Mouse (Mus musculus): ENCODE measurements at regions not wholly inside any gene's neighbourhood (a gene's known extent, or its start where the extent isn't known, plus 50 kb on each side); places are given as distances from the start of the nearest gene placed in this dataset.
A peak's percentile ranks its signal among the peaks of the same experiment; 100 is the strongest.

DNA sequence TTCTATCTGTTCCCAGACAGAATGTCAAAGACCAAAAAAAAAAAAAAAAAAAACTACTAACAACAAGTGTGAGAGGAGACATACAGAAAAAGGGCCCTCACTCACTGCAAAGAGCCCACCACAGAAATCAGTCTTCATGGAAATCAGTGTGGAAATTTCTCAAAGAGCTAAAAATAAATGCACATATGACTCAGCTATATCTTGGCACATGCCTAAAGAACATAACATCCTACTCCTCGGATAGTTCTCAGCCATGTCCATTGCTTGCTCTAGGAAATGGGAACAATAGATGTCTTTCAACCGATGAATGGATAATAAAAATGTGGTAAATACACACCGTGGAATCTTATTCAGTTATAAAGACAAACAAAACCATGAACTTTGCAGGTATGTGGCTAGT, 95.1 kb upstream of the Kctd3 start:
- Histone ChIP-seq H3K36me3 (replicated peaks) (no peaks in the 10 kb centered on the region), H3K27me3 (ENCODE audit: insufficient read depth, low read length) (no peaks in the 10 kb centered on the region), H3K4me1 (ENCODE audit: insufficient read depth, low read depth, low read length) (no peaks in the 10 kb centered on the region), H3K9me3 (replicated peaks) (peaks cover 21% of the 10 kb centered on the region), H3K4me3 (ENCODE audit: low read depth, low read length) (no peak overlapping the region)
- TF ChIP-seq GATA2 (IDR thresholded peaks at IDR 0.05; ENCODE audit: borderline replicate concordance, low read depth, low read length) (no peak), POLR2AphosphoS5 (IDR thresholded peaks at IDR 0.05; ENCODE audit: insufficient replicate concordance, low read depth, low read length) (no peak), CTCF (IDR thresholded peaks at IDR 0.05; ENCODE audit: low read depth, low read length) (no peak), GATA1 (IDR thresholded peaks at IDR 0.05; ENCODE audit: borderline replicate concordance, low read length) (no peak), TAL1 (conservative IDR thresholded peaks at IDR 0.05; ENCODE audit: low read depth, low read length) (no peak)
- ATAC-seq (ENCODE audit: extremely low read depth, insufficient number of reproducible peaks, low FRiP score, poor library complexity, severe bottlenecking) (no peak), DNase-seq (ENCODE audit: low spot score) (no peak)

DNA sequence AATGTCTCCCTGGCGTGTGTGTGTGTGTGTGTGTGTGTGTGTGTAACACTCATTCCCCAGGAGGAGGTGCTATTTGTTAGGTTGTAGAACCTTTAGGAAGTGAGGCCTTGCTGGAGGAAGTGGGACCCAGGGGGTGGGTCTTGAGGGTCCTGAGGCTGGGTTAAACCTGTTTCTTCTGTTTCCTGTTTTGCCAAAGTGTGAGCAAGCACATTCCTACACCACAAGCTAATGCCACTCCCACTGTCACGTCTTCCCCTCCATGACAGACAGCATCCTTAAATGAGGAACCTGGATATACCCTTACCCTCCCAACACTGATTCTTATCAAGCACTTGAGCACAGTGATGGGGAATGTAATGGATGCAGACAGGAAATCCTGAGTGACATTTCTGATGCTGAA, 91.5 kb upstream of the Kctd3 start:
- no peak overlapping the region for H3K4me3 ChIP-seq (ENCODE audit: low read depth, low read length)
- H3K9me3 ChIP-seq (replicated peaks), result peaks cover 32% of the 10 kb centered on the region
- no peaks in the 10 kb centered on the region for H3K36me3 ChIP-seq (replicated peaks)
- no peaks in the 10 kb centered on the region for H3K27me3 ChIP-seq (ENCODE audit: insufficient read depth, low read length)
- DNase-seq (ENCODE audit: low spot score) (no peak), ATAC-seq (ENCODE audit: extremely low read depth, insufficient number of reproducible peaks, low FRiP score, poor library complexity, severe bottlenecking) (no peak)
- H3K4me1 ChIP-seq (ENCODE audit: insufficient read depth, low read depth, low read length), result no peaks in the 10 kb centered on the region
- TF ChIP-seq TAL1 (conservative IDR thresholded peaks at IDR 0.05; ENCODE audit: low read depth, low read length), result no peak
- TF ChIP-seq CTCF (IDR thresholded peaks at IDR 0.05; ENCODE audit: low read depth, low read length), result no peak
- no peak for TF ChIP-seq GATA1 (IDR thresholded peaks at IDR 0.05; ENCODE audit: borderline replicate concordance, low read length)
- TF ChIP-seq POLR2AphosphoS5 (IDR thresholded peaks at IDR 0.05; ENCODE audit: insufficient replicate concordance, low read depth, low read length), result no peak
- no peak for TF ChIP-seq GATA2 (IDR thresholded peaks at IDR 0.05; ENCODE audit: borderline replicate concordance, low read depth, low read length)

DNA sequence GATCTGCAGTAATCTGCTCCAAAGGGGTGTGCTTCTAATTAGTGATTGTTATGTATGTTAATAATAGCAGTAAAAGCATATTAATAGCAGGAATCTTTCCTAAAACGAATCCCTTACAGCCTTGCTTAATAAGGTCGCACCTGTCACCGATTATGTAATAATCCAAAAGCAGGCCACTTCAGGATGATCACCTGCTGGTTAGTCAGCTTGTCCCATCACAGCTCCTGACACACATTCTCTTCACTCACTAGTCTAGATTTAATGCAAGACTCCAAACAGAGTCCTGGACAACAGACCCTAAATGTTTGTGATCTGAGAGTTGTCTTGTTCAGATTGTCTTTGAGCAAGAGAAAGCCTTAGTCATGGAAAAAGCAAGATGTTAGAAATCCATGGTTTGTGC, 85.2 kb upstream of the Kctd3 start:
- DNase-seq (ENCODE audit: low spot score) (no peak), ATAC-seq (ENCODE audit: extremely low read depth, insufficient number of reproducible peaks, low FRiP score, poor library complexity, severe bottlenecking) (no peak)
- Histone ChIP-seq H3K36me3 (replicated peaks) (no peaks in the 10 kb centered on the region), H3K4me1 (ENCODE audit: insufficient read depth, low read depth, low read length) (no peaks in the 10 kb centered on the region), H3K9me3 (replicated peaks) (peaks cover 45% of the 10 kb centered on the region), H3K27me3 (ENCODE audit: insufficient read depth, low read length) (no peaks in the 10 kb centered on the region), H3K4me3 (ENCODE audit: low read depth, low read length) (no peak overlapping the region)
- TF ChIP-seq GATA2 (IDR thresholded peaks at IDR 0.05; ENCODE audit: borderline replicate concordance, low read depth, low read length) (no peak), GATA1 (IDR thresholded peaks at IDR 0.05; ENCODE audit: borderline replicate concordance, low read length) (no peak), TAL1 (conservative IDR thresholded peaks at IDR 0.05; ENCODE audit: low read depth, low read length) (no peak), CTCF (IDR thresholded peaks at IDR 0.05; ENCODE audit: low read depth, low read length) (no peak)

DNA sequence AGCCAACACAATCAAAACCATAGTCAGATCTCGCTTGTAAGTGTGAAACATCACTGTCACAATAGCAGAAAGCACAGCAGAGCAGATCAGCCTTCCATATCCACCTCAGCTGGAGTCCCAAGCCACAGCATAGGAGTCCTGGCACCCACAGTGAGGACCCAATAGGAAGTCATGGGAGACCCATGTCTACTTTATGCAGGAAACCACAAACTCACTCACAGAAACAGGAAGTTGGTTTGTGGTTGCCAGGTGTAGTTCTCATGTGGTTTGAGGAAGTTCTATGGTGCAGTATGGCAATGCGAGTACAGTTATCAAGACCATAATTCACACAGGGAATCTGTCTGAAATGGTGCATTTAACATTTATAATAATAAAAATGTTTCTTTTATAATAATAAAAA, 77.6 kb upstream of the Kctd3 start:
- peaks cover 5% of the 10 kb centered on the region; the same call in 1 of the 2 replicates for H3K4me1 ChIP-seq (ENCODE audit: insufficient read depth, low read depth, low read length)
- DNase-seq (ENCODE audit: low spot score) (no peak), ATAC-seq (ENCODE audit: extremely low read depth, insufficient number of reproducible peaks, low FRiP score, poor library complexity, severe bottlenecking) (peak; percentile 41)
- H3K27me3 ChIP-seq (ENCODE audit: insufficient read depth, low read length), result no peaks in the 10 kb centered on the region
- no peak overlapping the region for H3K4me3 ChIP-seq (ENCODE audit: low read depth, low read length)
- no peak for TF ChIP-seq GATA2 (IDR thresholded peaks at IDR 0.05; ENCODE audit: borderline replicate concordance, low read depth, low read length)
- no peak for TF ChIP-seq CTCF (IDR thresholded peaks at IDR 0.05; ENCODE audit: low read depth, low read length)
- TF ChIP-seq TAL1 (conservative IDR thresholded peaks at IDR 0.05; ENCODE audit: low read depth, low read length), result no peak
- TF ChIP-seq GATA1 (IDR thresholded peaks at IDR 0.05; ENCODE audit: borderline replicate concordance, low read length), result no peak
- no peak for TF ChIP-seq POLR2AphosphoS5 (IDR thresholded peaks at IDR 0.05; ENCODE audit: insufficient replicate concordance, low read depth, low read length)
- H3K9me3 ChIP-seq (replicated peaks), result peaks cover 24% of the 10 kb centered on the region
- no peaks in the 10 kb centered on the region for H3K36me3 ChIP-seq (replicated peaks)

DNA sequence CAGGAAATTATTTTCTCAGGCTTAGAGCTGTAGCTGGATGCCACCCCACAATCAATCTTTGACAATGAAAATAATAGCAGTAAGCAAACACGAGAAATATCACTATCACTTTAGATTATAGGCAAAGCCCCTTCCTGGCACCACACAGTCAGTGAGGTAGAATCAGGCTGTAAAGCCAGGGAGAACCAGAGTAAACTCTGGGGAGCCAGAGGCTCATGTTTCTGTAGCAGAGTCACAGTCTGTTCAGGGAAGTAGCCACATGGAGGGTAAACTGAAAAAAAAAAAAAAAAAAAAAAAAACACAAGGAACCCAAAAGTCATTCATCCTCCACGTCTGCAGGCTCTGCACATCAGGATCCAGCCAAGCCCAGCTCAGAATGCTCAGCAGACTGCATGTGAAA, 73.6 kb upstream of the Kctd3 start:
- TF ChIP-seq POLR2AphosphoS5 (IDR thresholded peaks at IDR 0.05; ENCODE audit: insufficient replicate concordance, low read depth, low read length), result no peak
- TF ChIP-seq CTCF (IDR thresholded peaks at IDR 0.05; ENCODE audit: low read depth, low read length), result no peak
- no peak for TF ChIP-seq TAL1 (conservative IDR thresholded peaks at IDR 0.05; ENCODE audit: low read depth, low read length)
- no peak for TF ChIP-seq GATA1 (IDR thresholded peaks at IDR 0.05; ENCODE audit: borderline replicate concordance, low read length)
- no peak for TF ChIP-seq GATA2 (IDR thresholded peaks at IDR 0.05; ENCODE audit: borderline replicate concordance, low read depth, low read length)
- DNase-seq (ENCODE audit: low spot score), result no peak
- Histone ChIP-seq H3K4me1 (ENCODE audit: insufficient read depth, low read depth, low read length) (peaks cover 5% of the 10 kb centered on the region; the same call in 1 of the 2 replicates), H3K9me3 (replicated peaks) (peaks cover 26% of the 10 kb centered on the region), H3K36me3 (replicated peaks) (no peaks in the 10 kb centered on the region), H3K4me3 (ENCODE audit: low read depth, low read length) (no peak overlapping the region), H3K27me3 (ENCODE audit: insufficient read depth, low read length) (no peaks in the 10 kb centered on the region)
- ATAC-seq (ENCODE audit: extremely low read depth, insufficient number of reproducible peaks, low FRiP score, poor library complexity, severe bottlenecking), result no peak

DNA sequence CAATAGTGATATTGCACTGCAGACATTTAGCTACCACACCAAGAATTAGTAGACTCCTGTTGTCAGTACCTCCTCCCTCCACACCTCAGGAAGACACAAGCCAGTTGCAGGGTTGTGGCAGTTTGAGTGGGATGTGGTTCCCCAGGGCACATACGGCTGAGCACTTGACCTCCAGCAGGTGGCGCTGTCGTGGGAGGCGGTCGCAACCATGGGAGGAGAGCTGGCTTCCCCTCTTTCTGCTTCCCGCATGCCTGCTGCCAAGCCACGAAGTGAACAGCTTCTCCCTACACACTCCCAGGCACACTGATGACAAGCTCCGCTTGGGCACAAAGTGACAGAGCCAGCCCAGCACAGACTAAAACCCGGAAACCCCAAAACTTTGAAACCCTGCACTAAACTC, 73.2 kb upstream of the Kctd3 start:
- H3K4me1 ChIP-seq (ENCODE audit: insufficient read depth, low read depth, low read length), result peaks cover 5% of the 10 kb centered on the region; the same call in 1 of the 2 replicates
- no peak overlapping the region; the same call in 1 of the 2 replicates for H3K4me3 ChIP-seq (ENCODE audit: low read depth, low read length)
- no peaks in the 10 kb centered on the region for H3K27me3 ChIP-seq (ENCODE audit: insufficient read depth, low read length)
- ATAC-seq (ENCODE audit: extremely low read depth, insufficient number of reproducible peaks, low FRiP score, poor library complexity, severe bottlenecking), result no peak
- H3K36me3 ChIP-seq (replicated peaks), result no peaks in the 10 kb centered on the region
- H3K9me3 ChIP-seq (replicated peaks), result peaks cover 29% of the 10 kb centered on the region
- TF ChIP-seq TAL1 (conservative IDR thresholded peaks at IDR 0.05; ENCODE audit: low read depth, low read length), result no peak
- TF ChIP-seq CTCF (IDR thresholded peaks at IDR 0.05; ENCODE audit: low read depth, low read length), result no peak; the same call in 1 of the 2 replicates
- no peak for TF ChIP-seq POLR2AphosphoS5 (IDR thresholded peaks at IDR 0.05; ENCODE audit: insufficient replicate concordance, low read depth, low read length)
- no peak for TF ChIP-seq GATA2 (IDR thresholded peaks at IDR 0.05; ENCODE audit: borderline replicate concordance, low read depth, low read length)
- TF ChIP-seq GATA1 (IDR thresholded peaks at IDR 0.05; ENCODE audit: borderline replicate concordance, low read length), result no peak
- no peak for DNase-seq (ENCODE audit: low spot score)
